Mouse (Mus musculus) heart, postnatal 0 days (tissue): ENCODE results near the gene Rpp14.

Experiments used
- CTCF ChIP-seq: IDR thresholded peaks from 2 replicates; pipeline ENCODE4 v1.5.1; 2016; ENCODE audit warnings: antibody characterized with exemption, control low read depth, low read depth
- EP300 ChIP-seq: IDR thresholded peaks from 2 replicates; pipeline ENCODE4 v1.6.1; 2016; ENCODE audit warnings: antibody characterized with exemption, low read depth

DNA sequence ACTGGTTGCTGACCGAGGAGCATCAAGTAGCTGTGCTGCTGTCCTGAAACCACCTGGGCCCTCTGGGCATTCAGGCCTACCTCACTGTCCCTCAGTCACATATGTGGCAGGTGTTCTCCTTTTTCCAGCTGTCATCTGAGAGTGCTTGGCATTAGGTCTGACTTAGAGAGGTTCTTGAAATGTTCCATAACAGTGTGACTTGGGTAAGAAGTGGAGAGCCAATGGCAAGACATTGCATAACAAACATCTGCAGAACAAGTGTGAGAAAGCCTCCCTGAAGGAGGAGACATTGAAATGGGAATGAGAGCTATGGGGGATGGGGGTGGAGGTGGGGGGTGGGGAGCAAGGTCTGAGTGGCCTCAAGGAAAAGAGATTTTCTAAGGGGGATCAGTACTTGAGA lies 2.8 kb downstream of the Rpp14 start:
- TF ChIP-seq CTCF: no peak
- no peak for TF ChIP-seq EP300
